Mouse (Mus musculus): ENCODE results near the gene Coro6.

- TF ChIP-seq CTCF (IDR thresholded peaks at IDR 0.05; ENCODE audit: extremely low read depth, insufficient read length, insufficient replicate concordance, low read depth, low read length) (peak; percentile 37; the same call in 1 of the 2 replicates), POLR2A (IDR thresholded peaks at IDR 0.05; ENCODE audit: low read depth, low read length) (no peak)
Observed at GRCm38 (mm10) chr11:77497341-77497756, 35.1 kb downstream of the Coro6 start.

Data from small intestine, adult 2 months (tissue).